Mouse (Mus musculus) stomach, postnatal 0 days (tissue): ENCODE results near the gene Fam192a. TPM values are rescaled to one million over a fixed set of nuclear protein-coding genes. Genes with fewer than 3 reads are reported as not detected.

ENCODE experiments used
- ATAC-seq: fragments of 200-750 bp; cut with Nextera tagmentation; 2 replicates; pipeline ENCODE4 v1.8.0; 2017; ENCODE audit not compliant: low FRiP score, low TSS enrichment
- DNase-seq: peaks from one replicate; pipeline ENCODE4 v3.0.0-alpha.2; 2016; ENCODE audit warnings: low spot score
- H3K27ac ChIP-seq: fragments of 300-500 bp; sonication (generic); replicated peaks from 2 replicates; pipeline ENCODE4 v1.5.1; 2014; ENCODE audit warnings: mild to moderate bottlenecking, control low read depth
- H3K27me3 ChIP-seq: fragments of 300-500 bp; sonication (generic); 2 replicates; pipeline ENCODE4 v1.6.1; 2014; ENCODE audit warnings: low read length; ENCODE audit not compliant: control insufficient read depth, insufficient read depth
- H3K36me3 ChIP-seq: fragments of 300-500 bp; sonication (generic); 2 replicates; pipeline ENCODE4 v1.6.1; 2014; ENCODE audit warnings: low read length, mixed read lengths; ENCODE audit not compliant: control insufficient read depth, insufficient read depth
- H3K4me1 ChIP-seq: fragments of 300-500 bp; sonication (generic); replicated peaks from 2 replicates; pipeline ENCODE4 v1.6.1; 2014; ENCODE audit warnings: antibody characterized with exemption; ENCODE audit not compliant: control insufficient read depth, insufficient read depth
- H3K4me2 ChIP-seq: fragments of 300-500 bp; sonication (generic); replicated peaks from 2 replicates; pipeline ENCODE4 v1.6.1; 2014; ENCODE audit warnings: low read depth, mild to moderate bottlenecking, control low read depth, moderate library complexity
- H3K4me3 ChIP-seq: fragments of 300-500 bp; sonication (generic); 2 replicates; pipeline ENCODE4 v1.5.1; 2014; ENCODE audit warnings: low read depth, low read length, control low read depth
- H3K9ac ChIP-seq: fragments of 300-500 bp; sonication (generic); 2 replicates; pipeline ENCODE4 v1.6.1; 2014; ENCODE audit warnings: mild to moderate bottlenecking, low read length, control low read depth, mixed read lengths
- H3K9me3 ChIP-seq: fragments of 300-500 bp; sonication (generic); 2 replicates; pipeline ENCODE4 v1.6.1; 2016; ENCODE audit warnings: low read length; ENCODE audit not compliant: control insufficient read depth
- CTCF ChIP-seq: IDR thresholded peaks from 2 replicates; pipeline ENCODE4 v1.5.1; 2016; ENCODE audit warnings: antibody characterized with exemption, low read depth, mild to moderate bottlenecking, moderate library complexity
- EP300 ChIP-seq: optimal IDR thresholded peaks from 2 replicates; pipeline ENCODE3; 2016; ENCODE audit warnings: antibody characterized with exemption
- WGBS: fragments of 180-500 bp; shearing (Covaris S2); extraction: QIAGEN DNeasy Blood & Tissue Kit; methylation state at CpG from one replicate; pipeline ENCODE4 v1.1.7; 2014; 5-methylcytosine and 5-hydroxymethylcytosine counted together
- polyA plus RNA-seq: library from polyadenylated mRNA; unstranded; fragments of >200 nt; fragmentation: Nextera tagmentation; extraction: Ambion mirVana; gene quantifications from 2 replicates; pipeline ENCODE4 v1.2.1, GENCODE M21; 2015

Fam192a gene
- polyA plus RNA-seq, 1 experiment from 2014 or later, result 44.7 TPM

GRCm38 (mm10) chr8:94527178-94527577, 74.6 kb downstream of the Fam192a start:
- ATAC-seq, result no peak
- no peak overlapping the region for H3K4me2 ChIP-seq
- H3K9me3 ChIP-seq, result no peaks in the 10 kb centered on the region
- no peaks in the 10 kb centered on the region for H3K4me1 ChIP-seq
- WGBS, result 80% methylated on average over 7 of the region's 7 CpGs
- H3K27ac ChIP-seq, result no peak overlapping the region
- no peak overlapping the region for H3K9ac ChIP-seq
- TF ChIP-seq CTCF (no peak), EP300 (no peak)
- H3K27me3 ChIP-seq, result no peaks in the 10 kb centered on the region
- no peaks in the 10 kb centered on the region for H3K36me3 ChIP-seq
- no peak overlapping the region for H3K4me3 ChIP-seq
- no peak for DNase-seq

GRCm38 (mm10) chr8:94524554-94524953, 77.2 kb downstream of the Fam192a start:
- 79% methylated on average over 9 of the region's 9 CpGs for WGBS
- no peak for TF ChIP-seq CTCF
- no peak for TF ChIP-seq EP300
- no peak for ATAC-seq
- Histone ChIP-seq H3K36me3 (no peaks in the 10 kb centered on the region), H3K9me3 (no peaks in the 10 kb centered on the region), H3K4me3 (no peak overlapping the region), H3K4me1 (no peaks in the 10 kb centered on the region), H3K27ac (no peak overlapping the region), H3K9ac (no peak overlapping the region), H3K4me2 (no peak overlapping the region), H3K27me3 (no peaks in the 10 kb centered on the region)
- DNase-seq, result no peak

Other genes starting within 250 kb of the Fam192a start
- 224 and 255 TPM in 2 replicates for gene Herpud1, start 215.6 kb downstream of the Fam192a start, polyA plus RNA-seq
- 0.44 and 0.62 TPM in 2 replicates for gene Nlrc5, start 167.6 kb downstream of the Fam192a start, polyA plus RNA-seq
- 6.2 and 7.9 TPM in 2 replicates for gene Cpne2, start 69.0 kb downstream of the Fam192a start, polyA plus RNA-seq
- gene Rspry1, start 60 bp downstream of the Fam192a start, polyA plus RNA-seq, result 15.2 and 16.1 TPM in 2 replicates
- gene Arl2bp, start 64.6 kb upstream of the Fam192a start, polyA plus RNA-seq, result 91.2 and 94.2 TPM in 2 replicates
- 164 and 188 TPM in 2 replicates for gene Pllp, start 94.3 kb upstream of the Fam192a start, polyA plus RNA-seq
- 0.06 TPM in 1 of 2 replicates, not detected in the other for gene Ccl22, start 143.6 kb upstream of the Fam192a start, polyA plus RNA-seq
- gene Cx3cl1, start 170.0 kb upstream of the Fam192a start, polyA plus RNA-seq, result 18.0 and 21.9 TPM in 2 replicates
- 0.42 and 0.55 TPM in 2 replicates for gene Ccl17, start 208.5 kb upstream of the Fam192a start, polyA plus RNA-seq
- 62.3 and 66.7 TPM in 2 replicates for gene Coq9, start 236.3 kb upstream of the Fam192a start, polyA plus RNA-seq
- gene Ciapin1, start 236.4 kb upstream of the Fam192a start, polyA plus RNA-seq, result 58.8 and 61.7 TPM in 2 replicates